Mouse (Mus musculus) stomach, embryonic 15.5 days (tissue): Measurements from ENCODE around the gene Arhgef25. TPM values are rescaled to one million over a fixed set of nuclear protein-coding genes. Genes with fewer than 3 reads are reported as not detected.
"Not testable (repeated sequence)": the region's sequence is repeated elsewhere in the genome, so short reads cannot be mapped to it uniquely, and the experiment has no call there.

ENCODE experiments used
- ATAC-seq: fragments of 200-750 bp; cut with Nextera tagmentation; 2 replicates; pipeline ENCODE4 v1.8.0; 2017; ENCODE audit warnings: low read depth, moderate number of reproducible peaks, moderate TSS enrichment; ENCODE audit not compliant: insufficient read depth, low FRiP score
- H3K27ac ChIP-seq: fragments of 300-500 bp; sonication (generic); 2 replicates; pipeline ENCODE4 v1.5.1; 2015; ENCODE audit warnings: mild to moderate bottlenecking, inconsistent platforms
- H3K27me3 ChIP-seq: fragments of 300-500 bp; sonication (generic); replicated peaks from 2 replicates; pipeline ENCODE4 v1.6.1; 2015; ENCODE audit warnings: inconsistent platforms
- H3K36me3 ChIP-seq: fragments of 300-500 bp; sonication (generic); 2 replicates; pipeline ENCODE4 v1.6.1; 2015; ENCODE audit warnings: inconsistent platforms
- H3K4me1 ChIP-seq: fragments of 300-500 bp; sonication (generic); 2 replicates; pipeline ENCODE4 v1.6.1; 2015; ENCODE audit warnings: inconsistent platforms
- H3K4me2 ChIP-seq: fragments of 300-500 bp; sonication (generic); 2 replicates; pipeline ENCODE4 v1.6.1; 2015; ENCODE audit warnings: mild to moderate bottlenecking, inconsistent platforms
- H3K4me3 ChIP-seq: fragments of 300-500 bp; sonication (generic); replicated peaks from 2 replicates; pipeline ENCODE4 v1.5.1; 2015; ENCODE audit warnings: inconsistent platforms
- H3K9ac ChIP-seq: fragments of 300-500 bp; sonication (generic); 2 replicates; pipeline ENCODE4 v1.6.1; 2015; ENCODE audit warnings: inconsistent platforms
- H3K9me3 ChIP-seq: fragments of 300-500 bp; sonication (generic); 2 replicates; pipeline ENCODE4 v1.6.1; 2016; ENCODE audit warnings: inconsistent platforms
- WGBS: fragments of 180-500 bp; shearing (Covaris S2); methylation state at CpG from one replicate; pipeline ENCODE4 v1.1.7; 2015; 5-methylcytosine and 5-hydroxymethylcytosine counted together
- polyA plus RNA-seq: library from polyadenylated mRNA; unstranded; fragments of >200 nt; fragmentation: Nextera tagmentation; extraction: Ambion mirVana; gene quantifications from 2 replicates; pipeline ENCODE4 v1.2.1, GENCODE M21; 2015

Arhgef25 gene
- polyA plus RNA-seq, 1 experiment from 2014 or later, result 65.9 TPM

DNA sequence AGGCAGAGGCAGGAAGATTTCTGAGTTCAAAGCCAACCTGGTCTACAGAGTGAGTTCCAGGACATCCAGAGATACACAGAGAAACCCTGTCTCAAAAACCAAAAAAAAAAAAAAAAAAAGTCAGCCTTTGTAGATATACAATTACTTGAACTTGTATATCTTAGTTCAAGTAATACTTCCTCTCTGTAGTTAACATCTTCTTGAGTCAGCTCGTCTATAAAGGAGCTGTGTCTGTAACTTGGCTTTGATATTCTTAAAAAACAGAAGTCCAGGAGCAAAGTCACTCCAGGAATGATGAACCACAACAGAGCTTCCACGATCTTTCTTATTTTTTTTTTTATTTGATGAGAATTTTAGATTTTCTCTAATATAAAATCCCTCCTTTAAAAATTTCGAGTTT is 29.2 kb downstream of the Arhgef25 start:
- Histone ChIP-seq H3K4me1 (peaks cover 5% of the 10 kb centered on the region; the same call in 1 of the 2 replicates), H3K4me3 (no peak overlapping the region), H3K9me3 (no peaks in the 10 kb centered on the region), H3K36me3 (no peaks in the 10 kb centered on the region), H3K4me2 (no peak overlapping the region), H3K27ac (no peak overlapping the region), H3K27me3 (peaks cover 12% of the 10 kb centered on the region), H3K9ac (no peak overlapping the region)
- WGBS, result 63% methylated on average over 3 of the region's 3 CpGs
- no peak for ATAC-seq

DNA sequence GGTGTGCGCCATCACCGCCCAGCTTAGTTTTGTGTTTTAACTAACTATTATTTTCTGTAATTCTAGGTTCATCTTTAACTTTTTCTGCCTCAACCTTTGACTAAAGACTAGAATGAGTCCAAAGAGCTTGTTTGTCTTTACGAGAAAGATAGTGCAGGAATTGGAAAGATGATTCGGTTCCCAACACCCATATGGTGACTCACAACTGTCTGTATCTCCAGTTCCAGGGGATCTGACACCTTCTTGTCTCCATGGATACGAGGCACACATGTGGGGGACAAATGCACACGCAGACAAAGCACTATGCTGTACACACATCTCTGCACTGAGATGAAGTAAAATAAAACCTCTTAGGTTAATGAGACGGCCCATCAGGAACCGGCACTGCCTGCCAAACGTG is 29.8 kb downstream of the Arhgef25 start:
- Histone ChIP-seq H3K27ac (no peak overlapping the region), H3K27me3 (peaks cover 8% of the 10 kb centered on the region), H3K4me1 (no peaks in the 10 kb centered on the region), H3K9me3 (no peaks in the 10 kb centered on the region), H3K4me3 (no peak overlapping the region), H3K36me3 (no peaks in the 10 kb centered on the region), H3K9ac (no peak overlapping the region), H3K4me2 (no peak overlapping the region)
- 77% methylated on average over 9 of the region's 9 CpGs for WGBS
- no peak for ATAC-seq

- ATAC-seq, result no peak; the same call in 1 of the 2 replicates
- Histone ChIP-seq H3K9me3 (no peaks in the 10 kb centered on the region), H3K4me3 (no peak overlapping the region), H3K4me1 (no peaks in the 10 kb centered on the region), H3K36me3 (no peaks in the 10 kb centered on the region), H3K27ac (no peak overlapping the region), H3K4me2 (no peak overlapping the region), H3K9ac (no peak overlapping the region), H3K27me3 (no peaks in the 10 kb centered on the region)
- 61% methylated on average over 3 of the region's 3 CpGs for WGBS
Measured at GRCm38 (mm10) chr10:127158471-127158870, 31.4 kb downstream of the Arhgef25 start.

- Histone ChIP-seq H3K36me3 (no peaks in the 10 kb centered on the region), H3K9ac (no peak overlapping the region), H3K9me3 (no peaks in the 10 kb centered on the region), H3K4me2 (no peak overlapping the region), H3K27ac (no peak overlapping the region), H3K4me3 (no peak overlapping the region), H3K4me1 (no peaks in the 10 kb centered on the region), H3K27me3 (no peaks in the 10 kb centered on the region)
- WGBS, result 61% methylated on average over 1 of the region's 1 CpGs
- ATAC-seq, result no peak
Measured at GRCm38 (mm10) chr10:127156511-127156910, 33.4 kb downstream of the Arhgef25 start.

DNA sequence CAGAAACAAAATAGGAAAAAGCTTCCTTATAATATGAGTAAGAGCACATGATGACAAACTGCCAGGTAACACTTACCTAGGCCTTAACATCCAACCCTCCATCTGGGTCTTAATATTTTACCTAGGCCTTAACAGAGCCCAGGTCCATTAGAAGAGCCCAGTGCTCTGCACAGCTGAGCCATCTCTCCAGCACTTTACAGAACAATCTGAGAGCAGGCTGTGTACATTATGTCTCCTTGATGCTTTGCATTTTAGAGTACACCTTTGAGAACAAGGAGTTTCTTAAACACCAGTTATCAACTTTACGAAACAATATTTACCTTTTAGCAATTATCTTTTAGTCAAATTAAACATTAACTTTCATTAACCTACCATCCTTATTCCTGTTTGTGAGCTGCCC is 33.8 kb downstream of the Arhgef25 start:
- Histone ChIP-seq H3K4me1 (no peaks in the 10 kb centered on the region), H3K9me3 (no peaks in the 10 kb centered on the region), H3K4me2 (no peak overlapping the region), H3K9ac (no peak overlapping the region), H3K27ac (peak overlapping the region; percentile 64; the same call in 1 of the 2 replicates), H3K27me3 (no peaks in the 10 kb centered on the region), H3K36me3 (no peaks in the 10 kb centered on the region), H3K4me3 (no peak overlapping the region)
- 62% methylated on average over 1 of the region's 1 CpGs for WGBS
- peak; percentile 61; the same call in 1 of the 2 replicates for ATAC-seq

- Histone ChIP-seq H3K27me3 (no peaks in the 10 kb centered on the region), H3K36me3 (no peaks in the 10 kb centered on the region), H3K4me3 (no peak overlapping the region), H3K4me2 (no peak overlapping the region), H3K4me1 (no peaks in the 10 kb centered on the region), H3K27ac (no peak overlapping the region), H3K9ac (no peak overlapping the region), H3K9me3 (no peaks in the 10 kb centered on the region)
- no peak for ATAC-seq
- WGBS, result 78% methylated on average over 5 of the region's 5 CpGs
Measured at GRCm38 (mm10) chr10:127154652-127155051, 35.2 kb downstream of the Arhgef25 start.

DNA sequence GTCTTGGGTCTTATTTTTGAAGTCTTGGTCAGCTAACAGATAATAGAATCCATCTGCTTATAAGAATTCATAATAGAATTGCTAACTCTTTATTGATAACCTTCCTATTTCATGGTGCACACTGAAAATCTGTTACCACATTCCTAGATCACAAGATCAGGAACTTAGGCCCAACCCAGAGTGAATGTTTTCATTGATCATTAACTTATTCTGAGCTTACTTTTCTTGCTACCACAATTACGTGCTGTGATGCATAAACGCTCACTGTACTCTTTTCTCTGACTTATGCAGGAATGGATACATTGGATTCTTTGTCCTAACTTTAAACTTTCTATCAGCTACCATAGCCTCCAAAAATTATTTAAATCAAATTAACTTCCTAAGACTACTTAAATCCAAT is 35.6 kb downstream of the Arhgef25 start:
- no peaks in the 10 kb centered on the region for H3K36me3 ChIP-seq
- no peak overlapping the region for H3K27ac ChIP-seq
- H3K27me3 ChIP-seq, result no peaks in the 10 kb centered on the region
- H3K4me3 ChIP-seq, result no peak overlapping the region
- no peak for ATAC-seq
- no peak overlapping the region for H3K4me2 ChIP-seq
- WGBS, result 82% methylated on average over 2 of the region's 2 CpGs
- no peak overlapping the region for H3K9ac ChIP-seq
- H3K9me3 ChIP-seq, result no peaks in the 10 kb centered on the region
- H3K4me1 ChIP-seq, result no peaks in the 10 kb centered on the region

- H3K36me3 ChIP-seq, result no peaks in the 10 kb centered on the region
- no peak for ATAC-seq
- no peak overlapping the region for H3K27ac ChIP-seq
- H3K4me2 ChIP-seq, result no peak overlapping the region
- H3K27me3 ChIP-seq, result no peaks in the 10 kb centered on the region
- no peaks in the 10 kb centered on the region for H3K9me3 ChIP-seq
- H3K4me1 ChIP-seq, result no peaks in the 10 kb centered on the region
- 96% methylated on average over 7 of the region's 7 CpGs for WGBS
- no peak overlapping the region for H3K4me3 ChIP-seq
- no peak overlapping the region for H3K9ac ChIP-seq
Measured at GRCm38 (mm10) chr10:127153323-127153722, 36.6 kb downstream of the Arhgef25 start.

- not testable (repeated sequence) for H3K4me3 ChIP-seq, H3K36me3 ChIP-seq, H3K4me2 ChIP-seq, ATAC-seq, H3K9me3 ChIP-seq, H3K27me3 ChIP-seq, H3K4me1 ChIP-seq, H3K27ac ChIP-seq, H3K9ac ChIP-seq
- 85% methylated on average over 10 of the region's 10 CpGs for WGBS
Measured at GRCm38 (mm10) chr10:127152556-127152955, 37.3 kb downstream of the Arhgef25 start.

GRCm38 (mm10) chr10:127151233-127151632 is 38.6 kb downstream of the Arhgef25 start:
- H3K27me3 ChIP-seq, H3K9me3 ChIP-seq, H3K27ac ChIP-seq, H3K4me2 ChIP-seq, H3K36me3 ChIP-seq, H3K4me1 ChIP-seq, ATAC-seq, H3K9ac ChIP-seq, H3K4me3 ChIP-seq: not testable (repeated sequence)
- WGBS, result 87% methylated on average over 3 of the region's 3 CpGs

DNA sequence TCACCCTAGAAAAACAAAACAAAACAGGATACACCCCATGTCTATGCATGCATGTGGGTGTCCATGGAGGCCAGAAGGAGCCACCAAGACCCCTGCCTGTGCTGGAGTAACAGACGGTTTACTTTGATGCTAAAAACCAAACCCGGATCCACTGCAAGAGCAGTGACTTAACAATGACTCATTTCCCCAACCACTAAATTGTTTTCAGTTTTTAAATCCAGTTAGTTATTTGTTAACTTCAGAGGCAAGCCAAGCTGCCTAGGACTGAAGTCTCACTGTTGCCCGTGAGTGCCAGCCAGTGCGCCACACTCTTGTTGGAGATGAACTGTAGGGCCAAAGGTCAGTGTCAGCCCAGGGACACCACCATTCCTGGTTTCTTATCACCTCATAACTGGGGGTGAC is 39.4 kb downstream of the Arhgef25 start:
- Histone ChIP-seq H3K4me1 (no peaks in the 10 kb centered on the region), H3K36me3 (no peaks in the 10 kb centered on the region), H3K4me3 (no peak overlapping the region), H3K9me3 (no peaks in the 10 kb centered on the region), H3K27ac (no peak overlapping the region), H3K27me3 (no peaks in the 10 kb centered on the region), H3K9ac (no peak overlapping the region), H3K4me2 (no peak overlapping the region)
- WGBS, result 78% methylated on average over 4 of the region's 4 CpGs
- no peak for ATAC-seq

DNA sequence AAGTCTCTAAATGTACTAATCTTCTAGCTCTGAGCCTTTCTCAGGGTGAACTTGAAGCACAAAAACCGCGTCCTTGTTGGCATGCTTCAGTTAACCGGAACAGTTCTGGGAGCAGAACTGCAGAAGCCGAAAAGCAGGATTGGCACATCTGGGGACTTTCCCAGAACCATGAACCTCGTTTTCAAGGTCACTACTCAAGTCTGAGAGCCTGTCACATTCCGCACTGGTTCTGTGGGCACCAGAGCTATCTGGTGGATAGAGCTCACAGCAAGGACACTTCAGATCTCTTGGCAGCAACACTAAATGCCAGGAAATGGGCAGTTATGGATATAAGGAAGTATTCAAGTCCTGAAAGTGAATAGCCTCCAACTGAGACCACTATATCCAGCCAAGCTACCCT is 42.7 kb downstream of the Arhgef25 start:
- Histone ChIP-seq H3K4me2 (no peak overlapping the region), H3K27me3 (no peaks in the 10 kb centered on the region), H3K9ac (no peak overlapping the region), H3K27ac (no peak overlapping the region), H3K4me1 (no peaks in the 10 kb centered on the region), H3K9me3 (no peaks in the 10 kb centered on the region), H3K4me3 (no peak overlapping the region), H3K36me3 (no peaks in the 10 kb centered on the region)
- ATAC-seq, result no peak
- WGBS, result 80% methylated on average over 6 of the region's 6 CpGs

GRCm38 (mm10) chr10:127145303-127145702 is 44.6 kb downstream of the Arhgef25 start:
- Histone ChIP-seq H3K36me3 (no peaks in the 10 kb centered on the region), H3K4me3 (no peak overlapping the region), H3K27ac (no peak overlapping the region), H3K9me3 (no peaks in the 10 kb centered on the region), H3K9ac (no peak overlapping the region), H3K4me2 (no peak overlapping the region), H3K27me3 (no peaks in the 10 kb centered on the region), H3K4me1 (no peaks in the 10 kb centered on the region)
- 73% methylated on average over 5 of the region's 5 CpGs for WGBS
- no peak for ATAC-seq
